Mouse (Mus musculus) neural tube, embryonic 13.5 days (tissue): Measurements from ENCODE around the gene Rhbdl2. TPM values are rescaled to one million over a fixed set of nuclear protein-coding genes. Genes with fewer than 3 reads are reported as not detected.

Source experiments
- ATAC-seq: fragments of 200-750 bp; cut with Nextera tagmentation; 2 replicates; pipeline ENCODE4 v1.8.0; 2017; ENCODE audit warnings: low read depth, mild to moderate bottlenecking, moderate TSS enrichment, moderate library complexity
- H3K27ac ChIP-seq: fragments of 300-500 bp; sonication (generic); replicated peaks from 2 replicates; pipeline ENCODE4 v1.5.1; 2015; ENCODE audit warnings: moderate library complexity, mild to moderate bottlenecking, inconsistent platforms
- H3K27me3 ChIP-seq: fragments of 300-500 bp; sonication (generic); 2 replicates; pipeline ENCODE4 v1.6.1; 2015; ENCODE audit warnings: mild to moderate bottlenecking, inconsistent platforms
- H3K36me3 ChIP-seq: fragments of 300-500 bp; sonication (generic); 2 replicates; pipeline ENCODE4 v1.6.1; 2015; ENCODE audit warnings: mild to moderate bottlenecking, inconsistent platforms
- H3K4me1 ChIP-seq: fragments of 300-500 bp; sonication (generic); replicated peaks from 2 replicates; pipeline ENCODE4 v1.6.1; 2015; ENCODE audit warnings: inconsistent platforms
- H3K4me2 ChIP-seq: fragments of 300-500 bp; sonication (generic); 2 replicates; pipeline ENCODE4 v1.6.1; 2015; ENCODE audit warnings: inconsistent platforms, mild to moderate bottlenecking, moderate library complexity
- H3K4me3 ChIP-seq: fragments of 300-500 bp; sonication (generic); 2 replicates; pipeline ENCODE4 v1.5.1; 2015; ENCODE audit warnings: mild to moderate bottlenecking, inconsistent platforms
- H3K9ac ChIP-seq: fragments of 300-500 bp; sonication (generic); 2 replicates; pipeline ENCODE4 v1.6.1; 2015; ENCODE audit warnings: moderate library complexity, mild to moderate bottlenecking, inconsistent platforms
- H3K9me3 ChIP-seq: fragments of 300-500 bp; sonication (generic); 2 replicates; pipeline ENCODE4 v1.6.1; 2016; ENCODE audit warnings: inconsistent platforms
- WGBS: fragments of 180-500 bp; shearing (Covaris S2); methylation state at CpG from one replicate; pipeline ENCODE4 v1.1.7; 2015; 5-methylcytosine and 5-hydroxymethylcytosine counted together
- polyA plus RNA-seq: library from polyadenylated mRNA; unstranded; fragments of >200 nt; fragmentation: Nextera tagmentation; extraction: Ambion mirVana; gene quantifications from 2 replicates; pipeline ENCODE4 v1.2.1, GENCODE M21; 2015

Gene Rhbdl2
- polyA plus RNA-seq, 1 experiment from 2014 or later: 0.64 TPM

GRCm38 (mm10) chr4:123768234-123768633 is 19.4 kb upstream of the Rhbdl2 start:
- H3K36me3 ChIP-seq: no peaks in the 10 kb centered on the region
- no peak overlapping the region for H3K27ac ChIP-seq
- ATAC-seq: no peak
- no peak overlapping the region for H3K4me2 ChIP-seq
- WGBS: 67% methylated on average over 4 of the region's 4 CpGs
- no peaks in the 10 kb centered on the region for H3K9me3 ChIP-seq
- no peaks in the 10 kb centered on the region for H3K4me1 ChIP-seq
- H3K27me3 ChIP-seq: no peaks in the 10 kb centered on the region
- no peak overlapping the region for H3K9ac ChIP-seq
- H3K4me3 ChIP-seq: no peak overlapping the region

- Histone ChIP-seq H3K27ac (no peak overlapping the region), H3K4me3 (no peak overlapping the region), H3K36me3 (no peaks in the 10 kb centered on the region), H3K9me3 (no peaks in the 10 kb centered on the region), H3K9ac (no peak overlapping the region), H3K4me2 (no peak overlapping the region), H3K27me3 (no peaks in the 10 kb centered on the region), H3K4me1 (peaks cover 14% of the 10 kb centered on the region)
- WGBS: 89% methylated on average over 2 of the region's 2 CpGs
- no peak for ATAC-seq
These were observed 5.0 kb downstream of the Rhbdl2 start for GRCm38 (mm10) chr4:123792666-123793065.

GRCm38 (mm10) chr4:123793136-123793535 is 5.5 kb downstream of the Rhbdl2 start:
- Histone ChIP-seq H3K4me1 (peaks cover 14% of the 10 kb centered on the region), H3K27ac (no peak overlapping the region), H3K9me3 (no peaks in the 10 kb centered on the region), H3K4me3 (no peak overlapping the region), H3K27me3 (no peaks in the 10 kb centered on the region), H3K4me2 (no peak overlapping the region), H3K9ac (no peak overlapping the region), H3K36me3 (no peaks in the 10 kb centered on the region)
- ATAC-seq: no peak
- 98% methylated on average over 6 of the region's 6 CpGs for WGBS

DNA sequence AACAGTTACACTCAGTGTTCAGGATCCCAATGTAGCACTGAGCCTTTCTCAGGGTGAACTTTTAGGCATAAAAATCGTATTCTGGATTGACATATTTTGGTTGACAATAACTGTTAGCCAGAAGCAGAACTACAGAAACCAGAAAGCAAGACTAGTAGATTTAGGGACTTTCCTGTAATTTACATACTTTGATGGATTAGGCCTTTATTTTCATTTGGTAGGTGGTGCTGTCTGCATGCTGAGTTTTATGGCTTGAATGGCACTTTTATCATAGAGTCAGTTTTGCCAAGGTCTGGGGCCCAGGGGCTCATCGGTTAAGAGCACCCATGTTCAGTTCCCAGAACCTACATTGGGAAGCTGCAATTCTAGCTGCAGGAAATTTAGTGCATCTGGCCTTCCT is 7.4 kb downstream of the Rhbdl2 start:
- no peak overlapping the region for H3K4me3 ChIP-seq
- ATAC-seq: no peak
- no peak overlapping the region for H3K27ac ChIP-seq
- peaks cover 16% of the 10 kb centered on the region for H3K4me1 ChIP-seq
- H3K27me3 ChIP-seq: no peaks in the 10 kb centered on the region
- H3K36me3 ChIP-seq: no peaks in the 10 kb centered on the region
- no peak overlapping the region for H3K4me2 ChIP-seq
- WGBS: 53% methylated on average over 2 of the region's 2 CpGs
- H3K9ac ChIP-seq: no peak overlapping the region
- H3K9me3 ChIP-seq: no peaks in the 10 kb centered on the region

DNA sequence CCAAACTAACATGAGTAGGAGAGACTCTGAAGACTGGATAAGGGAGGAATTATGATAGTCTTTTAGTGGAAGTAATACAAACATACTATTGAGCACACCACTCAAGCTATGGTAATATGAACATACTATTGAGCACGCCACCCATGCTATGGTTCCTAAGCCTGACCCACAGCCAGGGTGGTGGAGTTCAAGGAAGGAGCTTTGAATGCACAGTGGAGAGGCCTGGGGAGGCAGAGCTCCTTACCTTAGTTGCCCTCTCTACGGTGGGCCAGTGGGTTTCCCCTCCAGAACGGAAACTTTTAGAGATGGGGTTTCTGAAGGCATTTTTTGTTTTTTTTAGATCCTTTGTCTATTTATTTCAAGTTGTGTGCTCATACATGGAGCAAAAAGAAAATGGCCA is 9.7 kb downstream of the Rhbdl2 start:
- Histone ChIP-seq H3K27ac (peak overlapping the region; percentile 67), H3K4me1 (peaks cover 16% of the 10 kb centered on the region), H3K36me3 (no peaks in the 10 kb centered on the region), H3K27me3 (no peaks in the 10 kb centered on the region), H3K4me2 (no peak overlapping the region), H3K9me3 (no peaks in the 10 kb centered on the region), H3K4me3 (no peak overlapping the region), H3K9ac (no peak overlapping the region)
- WGBS: 72% methylated on average over 3 of the region's 3 CpGs
- no peak; the same call in 1 of the 2 replicates for ATAC-seq

GRCm38 (mm10) chr4:123797856-123798255 is 10.2 kb downstream of the Rhbdl2 start:
- Histone ChIP-seq H3K9me3 (no peaks in the 10 kb centered on the region), H3K27ac (peak overlapping the region; percentile 67), H3K36me3 (no peaks in the 10 kb centered on the region), H3K4me3 (no peak overlapping the region), H3K4me1 (peaks cover 16% of the 10 kb centered on the region), H3K27me3 (no peaks in the 10 kb centered on the region), H3K9ac (no peak overlapping the region), H3K4me2 (no peak overlapping the region)
- peak; percentile 96 for ATAC-seq
- 13% methylated on average over 7 of the region's 7 CpGs for WGBS

DNA sequence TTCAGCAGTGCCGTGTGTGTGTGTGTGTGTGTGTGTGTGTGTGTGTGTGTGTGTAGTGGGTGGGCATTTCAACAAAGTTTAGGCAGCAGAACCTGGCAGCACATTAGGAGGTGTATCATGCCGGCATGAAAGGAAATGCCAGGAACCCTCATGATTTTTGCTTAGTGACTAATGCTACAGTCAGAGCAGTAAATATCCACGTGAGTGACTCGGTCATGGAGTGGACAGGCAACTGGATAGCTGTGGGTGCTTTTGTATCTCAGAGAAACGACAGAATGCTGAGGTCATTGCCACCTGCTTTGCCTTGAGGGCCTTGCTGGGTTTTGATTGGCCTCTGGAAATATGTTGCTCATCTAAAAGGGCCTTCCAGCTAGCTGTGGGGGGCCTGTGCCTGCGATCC is 16.0 kb downstream of the Rhbdl2 start:
- H3K27me3 ChIP-seq: no peaks in the 10 kb centered on the region
- no peak overlapping the region for H3K9ac ChIP-seq
- H3K4me2 ChIP-seq: no peak overlapping the region
- WGBS: 66% methylated on average over 6 of the region's 6 CpGs
- H3K36me3 ChIP-seq: no peaks in the 10 kb centered on the region
- no peaks in the 10 kb centered on the region for H3K4me1 ChIP-seq
- H3K4me3 ChIP-seq: no peak overlapping the region
- no peak for ATAC-seq
- H3K9me3 ChIP-seq: no peaks in the 10 kb centered on the region
- no peak overlapping the region for H3K27ac ChIP-seq

DNA sequence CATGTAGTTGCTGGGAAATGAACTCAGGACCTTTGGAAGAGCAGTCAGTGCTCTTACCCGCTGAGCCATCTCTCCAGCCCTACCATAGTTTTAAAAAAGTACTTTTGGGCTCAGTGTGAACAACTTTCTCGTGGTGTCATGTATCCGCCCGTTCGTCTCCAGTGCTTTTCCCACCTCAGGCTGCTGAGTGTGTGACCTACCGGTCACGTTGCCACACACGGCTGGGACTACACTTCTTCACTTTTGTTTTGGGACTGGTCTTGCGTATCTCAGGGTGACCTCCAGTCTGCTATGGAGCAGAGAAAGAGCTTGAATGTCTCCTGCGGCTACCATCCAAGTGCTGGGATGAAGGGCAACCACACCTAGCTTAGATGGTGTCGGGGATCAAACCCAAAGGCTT is 20.6 kb downstream of the Rhbdl2 start:
- no peaks in the 10 kb centered on the region for H3K4me1 ChIP-seq
- H3K27me3 ChIP-seq: no peaks in the 10 kb centered on the region
- 0 out of 2 replicates have a peak, but pooled peaks cover 3% of the 10 kb centered on the region for H3K9me3 ChIP-seq
- WGBS: 91% methylated on average over 11 of the region's 11 CpGs
- no peak overlapping the region for H3K4me3 ChIP-seq
- H3K4me2 ChIP-seq: no peak overlapping the region
- no peak overlapping the region for H3K27ac ChIP-seq
- H3K9ac ChIP-seq: no peak overlapping the region
- ATAC-seq: no peak
- no peaks in the 10 kb centered on the region for H3K36me3 ChIP-seq

- no peaks in the 10 kb centered on the region for H3K27me3 ChIP-seq
- 0 out of 2 replicates have a peak, but pooled peaks cover 3% of the 10 kb centered on the region for H3K9me3 ChIP-seq
- WGBS: 88% methylated on average over 12 of the region's 12 CpGs
- 0 out of 2 replicates have a peak, but pooled peaks cover 7% of the 10 kb centered on the region for H3K4me1 ChIP-seq
- no peak overlapping the region for H3K9ac ChIP-seq
- no peak for ATAC-seq
- no peaks in the 10 kb centered on the region for H3K36me3 ChIP-seq
- H3K4me2 ChIP-seq: no peak overlapping the region
- H3K4me3 ChIP-seq: no peak overlapping the region
- H3K27ac ChIP-seq: no peak overlapping the region
These were observed 23.0 kb downstream of the Rhbdl2 start for GRCm38 (mm10) chr4:123810475-123811295.

DNA sequence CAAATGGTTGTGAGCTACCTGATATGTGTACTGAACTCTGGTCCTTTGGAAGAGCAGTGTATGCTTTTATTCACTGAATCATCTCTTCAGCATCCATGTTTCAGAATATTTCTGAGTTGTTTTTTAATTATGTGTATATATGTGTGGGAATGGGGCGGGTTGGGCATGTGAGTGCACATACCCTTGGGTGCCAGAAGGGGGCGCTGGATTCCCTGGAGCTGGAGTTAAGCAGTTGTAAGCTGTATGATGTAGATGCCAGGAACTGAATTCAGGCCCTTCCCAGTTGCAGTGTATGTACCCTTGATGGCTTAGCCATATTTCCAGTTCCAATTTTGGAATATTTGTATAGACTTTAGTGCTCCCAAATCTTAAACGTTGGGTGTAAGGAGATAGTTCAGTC is 24.9 kb downstream of the Rhbdl2 start:
- no peaks in the 10 kb centered on the region for H3K36me3 ChIP-seq
- 0 out of 2 replicates have a peak, but pooled peaks cover 3% of the 10 kb centered on the region for H3K9me3 ChIP-seq
- H3K4me1 ChIP-seq: 0 out of 2 replicates have a peak, but pooled peaks cover 7% of the 10 kb centered on the region
- 83% methylated on average over 3 of the region's 3 CpGs for WGBS
- H3K4me3 ChIP-seq: no peak overlapping the region
- no peak overlapping the region for H3K9ac ChIP-seq
- no peak overlapping the region for H3K27ac ChIP-seq
- H3K4me2 ChIP-seq: no peak overlapping the region
- ATAC-seq: no peak
- H3K27me3 ChIP-seq: no peaks in the 10 kb centered on the region

GRCm38 (mm10) chr4:123814030-123814501 is 26.4 kb downstream of the Rhbdl2 start:
- Histone ChIP-seq H3K9me3 (0 out of 2 replicates have a peak, but pooled peaks cover 3% of the 10 kb centered on the region), H3K36me3 (no peaks in the 10 kb centered on the region), H3K27ac (no peak overlapping the region), H3K9ac (no peak overlapping the region), H3K27me3 (no peaks in the 10 kb centered on the region), H3K4me3 (no peak overlapping the region), H3K4me2 (no peak overlapping the region), H3K4me1 (peaks cover 7% of the 10 kb centered on the region; the same call in 1 of the 2 replicates)
- 44% methylated on average over 7 of the region's 7 CpGs for WGBS
- ATAC-seq: no peak

- H3K4me3 ChIP-seq: no peak overlapping the region
- no peak overlapping the region for H3K4me2 ChIP-seq
- H3K9ac ChIP-seq: 0 out of 2 replicates have a peak overlapping the region, but pooled peaks have one; percentile 17
- no peaks in the 10 kb centered on the region for H3K9me3 ChIP-seq
- WGBS: 45% methylated on average over 4 of the region's 4 CpGs
- no peak for ATAC-seq
- no peak overlapping the region for H3K27ac ChIP-seq
- no peaks in the 10 kb centered on the region for H3K27me3 ChIP-seq
- H3K36me3 ChIP-seq: no peaks in the 10 kb centered on the region
- H3K4me1 ChIP-seq: peaks cover 7% of the 10 kb centered on the region; the same call in 1 of the 2 replicates
These were observed 31.5 kb downstream of the Rhbdl2 start for GRCm38 (mm10) chr4:123819093-123819610.
